18 mouse cellular contexts compared by ENCODE assay signal in genomic region chr9:46228491-46228890, GRCm38 (mm10). TPM values are rescaled to one million over a fixed set of nuclear protein-coding genes. Genes with fewer than 3 reads are reported as not detected.
DNase-seq lines count a peak whose midpoint lies in the region; ATAC-seq lines count a peak whose summit lies in the region.
"Had no signal": no experiment of that assay in that cellular context is flagged by ENCODE, and none has a peak within 500 bp of the region (broad histone marks: within the 10 kb centered on the region; RNA-seq: fewer than 3 reads in every experiment).

Gene Apoa1 (plus strand): TSS chr9:46228580.

- H3K9ac ChIP-seq in intestine, embryonic 16.5 days (ENCODE audit: low read depth, low read length), result peak within 1 kb of the TSS; percentile 74
- H3K9ac ChIP-seq in liver, embryonic 16.5 days (ENCODE audit: low read depth, low read length), result peak within 1 kb of the TSS; percentile 54

- peak within 1 kb of the TSS; percentile 89 for H3K4me2 ChIP-seq in intestine, embryonic 16.5 days (ENCODE audit: low read depth, low read length)
- H3K4me2 ChIP-seq in liver, embryonic 16.5 days (ENCODE audit: low read depth, low read length), result no peak within 1 kb of the TSS

- WGBS in heart, embryonic 10.5 days, result 49% methylated on average over 9 of the region's 9 CpGs
- WGBS in intestine, embryonic 16.5 days, result 48% methylated on average over 9 of the region's 9 CpGs
- 47% methylated on average over 9 of the region's 9 CpGs for WGBS in liver, embryonic 16.5 days (ENCODE audit: insufficient replicate concordance)

- no peak within 1 kb of the TSS for H3K4me3 ChIP-seq in heart, embryonic 10.5 days
- H3K4me3 ChIP-seq in intestine, embryonic 16.5 days (ENCODE audit: low read length), result peak within 1 kb of the TSS; percentile 54
- H3K4me3 ChIP-seq in liver, embryonic 16.5 days (ENCODE audit: low read depth, low read length), result peak within 1 kb of the TSS; percentile 59
- H3K4me3 ChIP-seq: myocyte had no signal

- peak; percentile 31 for ATAC-seq in intestine, embryonic 16.5 days
- ATAC-seq in liver, embryonic 16.5 days (ENCODE audit: low read depth), result peak; percentile 83
- ATAC-seq: forebrain, embryonic 14.5 days; Patski had no signal

- DNase-seq in heart, embryonic 10.5 days (ENCODE audit: low spot score), result no peak
- DNase-seq in heart, postnatal 36 days, result no peak
- peak; percentile 18 for DNase-seq in R1 (ENCODE audit: low read depth, low spot score)
- DNase-seq in gastrocnemius, postnatal 25 days, result no peak
- DNase-seq in cerebellum, adult 9-10 months, result no peak
- no peak for DNase-seq in lung, postnatal 4 days
- DNase-seq: adrenal gland, postnatal 36 days; cerebellum, adult 11-12 months; heart, postnatal 10 days; kidney, postnatal 4 days had no signal

- peaks cover 16% of the 10 kb centered on the region for H3K4me1 ChIP-seq in heart, embryonic 10.5 days
- peaks cover 14% of the 10 kb centered on the region for H3K4me1 ChIP-seq in intestine, embryonic 16.5 days (ENCODE audit: control insufficient read depth, insufficient read depth, low read length)
- H3K4me1 ChIP-seq in liver, embryonic 16.5 days (ENCODE audit: control insufficient read depth, low read depth, low read length), result peaks cover 4% of the 10 kb centered on the region

- H3K9me3 ChIP-seq in heart, embryonic 10.5 days, result no peaks in the 10 kb centered on the region
- H3K9me3 ChIP-seq in intestine, embryonic 16.5 days (ENCODE audit: control insufficient read depth, low read length), result no peaks in the 10 kb centered on the region
- no peaks in the 10 kb centered on the region for H3K9me3 ChIP-seq in liver, embryonic 16.5 days (replicated peaks; ENCODE audit: control insufficient read depth, low read length)
- H3K9me3 ChIP-seq: lung, embryonic 15.5 days; midbrain, embryonic 10.5 days had no signal

- intact Hi-C loops in heart, postnatal 36 days (cut with DNase I), result no loop called here

- H3K27me3 ChIP-seq in heart, embryonic 10.5 days (ENCODE audit: insufficient read depth, poor library complexity, severe bottlenecking), result peaks cover 31% of the 10 kb centered on the region
- no peaks in the 10 kb centered on the region for H3K27me3 ChIP-seq in intestine, embryonic 16.5 days (replicated peaks; ENCODE audit: control insufficient read depth, insufficient read depth, low read length)
- no peaks in the 10 kb centered on the region for H3K27me3 ChIP-seq in liver, embryonic 16.5 days (ENCODE audit: control insufficient read depth, insufficient read depth, low read depth, low read length)
- H3K27me3 ChIP-seq: lung, embryonic 15.5 days; Patski had no signal

- H3K27ac ChIP-seq in heart, embryonic 10.5 days, result no peak within 1 kb of the TSS
- peak within 1 kb of the TSS; percentile 83 for H3K27ac ChIP-seq in intestine, embryonic 16.5 days (ENCODE audit: low read length)
- H3K27ac ChIP-seq in liver, embryonic 16.5 days (ENCODE audit: low read length), result peak within 1 kb of the TSS; percentile 74
- H3K27ac ChIP-seq: lung, embryonic 15.5 days had no signal

- no peaks in the 10 kb centered on the region for H3K36me3 ChIP-seq in heart, embryonic 10.5 days
- H3K36me3 ChIP-seq in intestine, embryonic 16.5 days (ENCODE audit: control insufficient read depth, insufficient read depth, low read length), result no peaks in the 10 kb centered on the region
- H3K36me3 ChIP-seq in liver, embryonic 16.5 days (ENCODE audit: control insufficient read depth, insufficient read depth), result no peaks in the 10 kb centered on the region
- H3K36me3 ChIP-seq: lung, embryonic 15.5 days had no signal

RNA-seq across cellular contexts. Expression of gene Apoa1, which starts in this region (rescaled TPM):
- polyA plus RNA-seq in heart, embryonic 10.5 days (2016; fragmentation: Nextera tagmentation; extraction: Ambion mirVana), result 4.3 and 124 TPM in 2 replicates
- total RNA-seq in heart, postnatal 36 days (2021), result not detected
- polyA plus RNA-seq in intestine, embryonic 16.5 days (2015; fragmentation: Nextera tagmentation; extraction: Ambion mirVana), result 3,214 and 4,275 TPM in 2 replicates
- polyA plus RNA-seq in liver, embryonic 16.5 days (2015; fragmentation: Nextera tagmentation; extraction: Ambion mirVana), result 6,810 and 7,451 TPM in 2 replicates
- total RNA-seq in gastrocnemius, postnatal 25 days (2021), result not detected
- total RNA-seq: left cerebral cortex, adult 18-20 months had no signal
- polyA plus RNA-seq: myocyte, Patski had no signal

Comparison
In these comparisons a context has a peak if more than half of its experiments do, and no peak if none do; other contexts are left out.
1. RNA of gene Apoa1 (polyA plus RNA-seq): 6,810 to 7,451 TPM in liver, embryonic 16.5 days and 3,214 to 4,275 TPM in intestine, embryonic 16.5 days; 4.3 to 124 TPM in heart, embryonic 10.5 days; every median in the first group is over 10 times any median in the second.